Mouse (Mus musculus) layer of hippocampus, adult 2 months (tissue): ENCODE data around the gene Hist1h2bf. TPM values are rescaled to one million over a fixed set of nuclear protein-coding genes. Genes with fewer than 3 reads are reported as not detected.

Experiments used
- DNase-seq, 2 experiments: peaks; one replicate each; pipeline ENCODE4 v3.0.0; 2022; ENCODE audit warnings: low spot score in 2 of 2
- H3K27ac ChIP-seq: fragments of 200-600 bp; 2 replicates; pipeline ENCODE4 v1.8.1; 2022
- H3K4me3 ChIP-seq: fragments of 200-600 bp; 2 replicates; pipeline ENCODE4 v1.8.1; 2022; ENCODE audit warnings: mild to moderate bottlenecking
- CTCF ChIP-seq: fragments of 200-600 bp; conservative IDR thresholded peaks from 2 replicates; pipeline ENCODE4 v1.8.1; 2022; ENCODE audit warnings: antibody characterized with exemption, mild to moderate bottlenecking, moderate library complexity
- long read RNA-seq, 2 experiments: library from polyadenylated mRNA; stranded (forward); transcript quantifications; one replicate each; pipeline ENCODE4 v2.0.0; 2021; ENCODE audit warnings: borderline mapping rate in 2 of 2
- total RNA-seq, 2 experiments: library from RNA; stranded (reverse); gene quantifications; 2 replicates each; pipeline ENCODE4 v1.2.3; 2021

The Hist1h2bf gene
- 10 to 100 TPM; 22.8 to 29.6 TPM for total RNA-seq
- long read RNA-seq, experiment 1: 0 reads
- long read RNA-seq, experiment 2: 0 reads

DNA sequence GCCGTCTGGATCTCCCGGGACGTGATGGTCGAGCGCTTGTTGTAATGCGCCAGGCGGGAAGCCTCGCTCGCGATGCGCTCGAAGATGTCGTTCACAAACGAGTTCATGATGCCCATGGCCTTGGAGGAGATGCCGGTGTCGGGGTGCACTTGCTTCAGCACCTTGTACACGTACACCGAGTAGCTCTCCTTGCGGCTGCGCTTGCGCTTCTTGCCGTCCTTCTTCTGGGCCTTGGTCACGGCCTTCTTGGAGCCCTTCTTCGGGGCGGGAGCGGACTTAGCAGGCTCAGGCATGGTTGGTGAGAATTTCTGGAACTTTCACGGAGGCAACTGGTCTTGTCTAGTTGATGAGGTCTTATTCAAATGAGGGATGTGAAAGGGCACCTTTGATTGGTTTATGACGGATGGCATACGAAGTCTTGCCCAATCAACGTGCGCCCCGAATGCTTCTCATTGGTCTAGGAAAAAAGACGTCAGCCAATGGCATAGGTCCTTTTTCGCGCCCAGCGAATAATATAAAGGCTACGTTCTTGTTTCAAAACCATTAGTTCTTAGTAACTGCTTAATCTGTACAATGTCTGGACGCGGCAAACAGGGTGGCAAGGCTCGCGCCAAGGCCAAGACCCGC is at the start of gene Hist1h2bf, which contains the start of gene Hist1h2ad:
Gene Hist1h2bf (minus strand): TSS at position 299 of the 627 bp plus-strand sequence.
Gene Hist1h2ad (plus strand): TSS at position 484 of the 627 bp plus-strand sequence.
- Histone ChIP-seq H3K4me3 (peak within 1 kb of the TSS; percentile 73), H3K27ac (peak within 1 kb of the TSS; percentile 76)
- peak; percentile 89 to 97 for DNase-seq
- TF ChIP-seq CTCF: 0 out of 2 replicates have a peak, but pooled peaks have one; percentile 6

GRCm38 (mm10) chr13:23622861-23623450 is 49.0 kb upstream of the Hist1h2bf start:
- Histone ChIP-seq H3K27ac (peak overlapping the region; percentile 99), H3K4me3 (peak overlapping the region; percentile 76)
- TF ChIP-seq CTCF: no peak
- no peak for DNase-seq

DNA sequence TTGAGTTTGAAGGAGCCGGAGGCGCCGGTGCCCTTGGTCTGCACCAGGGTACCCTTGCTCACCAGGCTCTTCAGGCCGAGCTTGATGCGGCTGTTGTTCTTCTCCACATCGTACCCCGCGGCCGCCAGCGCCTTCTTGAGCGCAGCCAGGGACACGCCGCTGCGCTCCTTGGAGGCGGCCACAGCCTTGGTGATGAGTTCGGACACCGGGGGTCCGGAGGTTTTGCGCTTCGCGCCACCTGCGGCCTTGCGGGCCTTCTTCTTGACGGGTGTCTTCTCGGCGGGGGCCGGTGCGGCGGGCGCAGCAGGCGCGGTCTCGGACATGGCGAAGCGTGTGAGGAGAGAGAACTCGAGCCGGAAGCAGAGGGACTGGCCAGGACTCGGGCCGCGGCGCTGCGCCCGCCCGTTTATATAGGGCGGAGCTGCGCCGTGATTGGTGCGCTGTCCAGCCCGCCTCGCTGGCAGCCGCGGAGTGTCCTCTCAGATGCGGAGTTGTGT is 48.2 kb upstream of the Hist1h2bf start, which contains the start of gene Hist1h1e:
Gene Hist1h1e (minus strand): TSS at position 384 of the 497 bp plus-strand sequence.
- peak within 1 kb of the TSS; percentile 99 for H3K27ac ChIP-seq
- H3K4me3 ChIP-seq: peak within 1 kb of the TSS; percentile 76
- DNase-seq: peak; percentile 79 to 82

DNA sequence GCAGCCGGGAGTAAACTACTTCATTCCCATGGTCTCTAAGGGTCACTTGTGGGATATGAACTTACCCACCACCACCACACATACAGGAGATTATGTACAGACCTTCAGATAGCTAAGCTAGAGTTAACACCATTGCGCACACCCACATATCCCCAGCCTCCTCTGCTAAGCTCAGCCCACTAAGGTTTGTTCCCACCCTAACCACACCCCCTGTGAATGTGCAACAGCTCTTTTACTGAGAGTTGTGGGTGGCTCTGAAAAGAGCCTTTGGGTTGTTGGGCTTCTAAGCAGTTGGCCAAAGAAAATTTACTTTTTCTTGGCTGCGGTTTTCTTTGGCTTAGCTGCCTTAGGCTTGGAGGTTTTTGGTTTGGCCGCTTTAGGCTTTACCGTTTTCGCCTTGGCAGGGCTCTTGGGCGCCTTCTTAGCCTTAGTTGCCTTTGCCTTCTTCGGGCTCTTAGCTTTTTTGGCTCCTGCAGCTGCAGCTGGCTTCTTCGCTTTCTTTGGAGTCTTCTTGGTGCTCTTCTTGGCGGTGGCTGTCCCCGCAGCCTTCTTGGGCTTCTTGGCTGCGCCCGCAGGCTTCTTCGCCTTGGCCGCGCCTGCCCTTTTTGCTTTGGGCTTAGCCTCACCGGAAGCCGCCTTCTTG is 47.7 kb upstream of the Hist1h2bf start:
- Histone ChIP-seq H3K27ac (peak overlapping the region; percentile 99), H3K4me3 (peak overlapping the region; percentile 76)
- TF ChIP-seq CTCF: no peak
- DNase-seq: peak; percentile 64 to 87

DNA sequence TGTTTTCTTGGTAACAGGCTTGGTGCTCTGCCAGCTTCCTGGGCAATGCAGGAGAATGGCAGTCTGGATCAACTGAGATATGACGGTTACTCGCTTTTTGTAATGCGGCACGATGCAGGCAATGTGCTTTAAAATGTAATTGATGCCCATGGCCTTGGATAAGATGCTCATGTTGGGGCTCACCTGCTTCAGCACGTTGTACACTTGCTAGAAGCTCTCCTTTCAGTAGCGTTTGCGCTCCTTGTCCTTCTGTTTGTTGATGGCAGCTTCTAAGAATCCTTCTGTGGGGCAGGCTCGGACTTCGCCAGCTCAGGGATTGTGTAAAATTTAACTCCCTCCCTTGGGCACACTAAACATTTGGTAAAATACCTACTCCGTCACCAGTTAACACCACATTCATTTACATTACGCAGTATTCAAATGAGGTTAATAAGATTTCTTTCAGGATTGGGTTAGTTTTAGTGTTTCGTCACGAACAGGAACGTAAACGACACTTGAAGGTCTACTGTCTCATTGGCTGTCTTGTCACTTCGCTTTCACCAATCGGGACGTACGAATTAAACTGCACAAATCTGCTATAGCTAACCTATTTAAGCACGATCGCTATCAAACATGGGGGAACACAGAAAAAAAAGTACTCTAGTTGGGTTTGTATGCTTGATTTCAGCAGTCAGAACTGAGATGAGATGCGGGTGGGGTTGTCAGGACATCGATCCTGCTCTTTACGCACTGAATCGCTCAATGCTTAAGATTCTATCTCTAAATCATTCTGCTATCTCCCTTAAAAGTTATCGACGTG is 46.9 kb upstream of the Hist1h2bf start, which contains the start of gene Hist1h2be:
Gene Hist1h2be (minus strand): TSS at position 392 of the 799 bp plus-strand sequence.
- no peak for TF ChIP-seq CTCF
- DNase-seq: peak; percentile 50 to 90
- Histone ChIP-seq H3K27ac (peak within 1 kb of the TSS; percentile 99), H3K4me3 (peak within 1 kb of the TSS; percentile 76)

DNA sequence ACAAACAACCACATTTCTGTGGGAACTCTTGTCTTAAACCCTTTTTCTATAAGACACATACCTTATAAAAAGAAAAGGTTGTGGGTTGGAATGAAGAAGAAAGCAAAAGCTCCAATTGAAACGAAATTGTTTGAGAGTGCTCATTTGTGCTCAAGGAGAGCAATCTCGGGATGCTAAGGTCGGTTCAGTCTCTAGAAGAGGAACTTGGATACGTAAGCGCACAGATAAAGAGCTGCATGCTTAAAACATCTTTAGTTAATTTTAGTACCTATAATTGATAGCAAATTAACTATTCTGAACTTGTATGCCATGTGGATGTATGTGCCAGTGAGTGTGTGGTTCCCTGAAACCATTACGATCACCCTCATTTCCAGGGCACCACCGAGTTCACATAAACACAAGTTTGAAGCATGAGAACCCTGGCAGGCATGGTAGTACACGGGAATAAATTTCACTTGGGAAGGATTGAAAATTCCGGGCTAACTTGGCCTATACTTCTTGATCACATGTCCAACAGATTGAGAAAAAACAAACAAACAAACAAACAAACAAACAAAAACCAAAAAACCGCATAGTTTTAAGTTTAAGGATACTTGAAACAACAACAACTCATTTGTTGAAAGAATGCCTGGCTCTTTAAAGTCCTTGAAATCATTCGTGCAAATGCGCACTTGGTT is 46.2 kb upstream of the Hist1h2bf start:
- no peak for DNase-seq
- Histone ChIP-seq H3K27ac (peak overlapping the region; percentile 99), H3K4me3 (peak overlapping the region; percentile 76)
- no peak for TF ChIP-seq CTCF

DNA sequence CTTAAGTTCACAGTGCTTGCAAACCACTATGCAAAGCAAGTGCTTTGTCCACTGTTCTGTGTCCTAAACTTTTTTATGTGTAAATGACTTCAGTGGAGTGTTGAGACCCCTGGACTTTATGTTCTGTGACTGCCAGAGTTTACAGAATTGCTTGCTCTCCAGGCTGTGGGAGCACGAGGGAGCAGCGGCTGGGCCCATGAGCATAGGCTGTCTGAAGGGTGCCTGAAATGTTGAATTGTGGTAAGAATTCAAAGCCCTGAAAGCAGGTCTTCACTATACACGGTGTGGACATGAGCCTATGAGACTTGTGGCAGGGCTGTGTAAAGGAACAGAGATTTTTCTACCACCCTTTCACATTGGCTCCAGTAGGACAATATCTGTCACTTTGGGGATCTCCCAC is 37.6 kb upstream of the Hist1h2bf start:
- DNase-seq: no peak
- H3K27ac ChIP-seq: no peak overlapping the region
- no peak for TF ChIP-seq CTCF
- no peak overlapping the region for H3K4me3 ChIP-seq

DNA sequence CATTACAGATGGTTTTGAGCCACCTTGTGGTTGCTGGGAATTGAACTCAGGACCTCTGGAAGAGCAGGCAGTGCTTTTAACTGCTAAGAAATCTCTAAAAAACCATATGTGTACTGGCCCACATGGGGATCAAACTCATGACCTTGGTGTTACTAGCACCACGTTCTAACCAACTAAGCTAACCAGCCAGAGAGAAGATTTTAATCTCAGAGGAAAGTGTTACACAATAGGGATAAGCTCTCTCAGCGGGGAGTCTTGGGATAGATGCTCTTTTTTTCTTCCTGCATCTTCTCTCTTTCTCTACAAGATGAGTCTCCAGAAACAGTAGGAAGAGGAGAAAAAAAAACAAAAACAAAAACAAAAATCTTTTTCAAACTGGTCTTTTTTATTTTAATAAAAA is 36.4 kb upstream of the Hist1h2bf start:
- TF ChIP-seq CTCF: no peak
- H3K27ac ChIP-seq: no peak overlapping the region
- DNase-seq: no peak
- H3K4me3 ChIP-seq: no peak overlapping the region

DNA sequence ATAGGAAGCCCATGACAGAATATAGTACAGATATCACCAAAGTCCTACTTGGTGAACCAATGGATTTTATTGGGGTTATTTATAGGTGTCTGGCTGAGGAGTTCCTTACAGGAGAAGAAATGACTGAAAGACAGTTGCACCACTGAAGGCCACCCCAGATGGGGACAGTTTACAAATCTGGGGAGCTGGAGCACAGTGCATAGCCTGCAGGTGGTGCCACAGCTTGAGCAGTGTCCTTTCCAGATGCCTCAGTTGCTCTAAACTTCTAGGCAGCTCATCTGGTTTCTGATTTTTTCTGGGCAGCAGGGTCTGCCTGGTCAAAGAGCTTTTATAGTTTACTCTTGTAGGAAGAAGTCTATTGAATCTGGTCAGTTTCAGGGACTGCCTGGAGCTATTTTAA is 35.8 kb upstream of the Hist1h2bf start:
- DNase-seq: no peak
- no peak overlapping the region for H3K27ac ChIP-seq
- no peak overlapping the region for H3K4me3 ChIP-seq
- no peak for TF ChIP-seq CTCF

DNA sequence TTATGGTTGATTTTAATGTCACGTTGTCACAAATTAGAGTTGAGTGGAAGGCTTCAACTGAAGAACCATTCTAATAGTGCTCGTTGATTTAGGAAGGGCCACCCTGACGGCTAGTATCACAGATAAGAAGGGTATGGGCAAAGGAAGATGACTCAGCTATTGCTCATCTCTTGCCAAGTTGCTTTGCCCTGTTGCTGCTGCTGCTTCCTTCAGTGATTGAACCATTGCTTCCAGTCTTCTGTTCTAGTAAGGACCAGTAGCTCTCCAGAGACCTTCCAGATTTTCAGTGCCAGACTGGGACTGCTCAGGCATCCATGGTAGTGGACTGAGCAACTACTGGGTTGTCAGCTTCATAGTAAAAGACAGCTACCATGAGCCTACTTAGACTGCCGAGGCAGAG is 35.2 kb upstream of the Hist1h2bf start:
- no peak for TF ChIP-seq CTCF
- Histone ChIP-seq H3K4me3 (no peak overlapping the region), H3K27ac (no peak overlapping the region)
- DNase-seq: no peak

GRCm38 (mm10) chr13:23605052-23605451 is 31.1 kb upstream of the Hist1h2bf start:
- Histone ChIP-seq H3K4me3 (no peak overlapping the region), H3K27ac (no peak overlapping the region)
- no peak for TF ChIP-seq CTCF
- no peak for DNase-seq

DNA sequence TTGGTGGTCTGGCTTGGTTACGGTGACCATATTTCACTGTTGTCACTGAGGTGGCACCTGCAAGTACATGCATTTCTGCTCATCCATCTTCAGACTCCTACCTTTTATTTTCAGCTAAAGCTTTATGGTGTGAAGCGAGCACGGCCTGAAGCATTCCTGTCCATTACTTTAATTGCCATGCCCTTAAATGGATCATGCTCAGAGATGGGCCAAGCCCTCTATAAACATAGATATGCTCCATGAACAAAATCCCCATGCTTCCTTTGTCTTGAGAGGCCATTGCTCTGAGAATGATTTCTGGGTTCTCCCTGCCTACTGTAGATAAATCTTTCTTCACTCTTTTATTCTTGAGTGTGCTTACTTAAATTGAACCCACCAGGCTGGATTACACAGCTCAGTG is 30.5 kb upstream of the Hist1h2bf start:
- Histone ChIP-seq H3K4me3 (no peak overlapping the region), H3K27ac (no peak overlapping the region)
- no peak for TF ChIP-seq CTCF
- no peak for DNase-seq
